Mouse (Mus musculus): ENCODE data around the gene Lrrc7. TPM values are rescaled to one million over a fixed set of nuclear protein-coding genes. Genes with fewer than 3 reads are reported as not detected.

The Lrrc7 gene
- polyA plus RNA-seq, 1 experiment from 2014 or later: 0.05 TPM

DNA sequence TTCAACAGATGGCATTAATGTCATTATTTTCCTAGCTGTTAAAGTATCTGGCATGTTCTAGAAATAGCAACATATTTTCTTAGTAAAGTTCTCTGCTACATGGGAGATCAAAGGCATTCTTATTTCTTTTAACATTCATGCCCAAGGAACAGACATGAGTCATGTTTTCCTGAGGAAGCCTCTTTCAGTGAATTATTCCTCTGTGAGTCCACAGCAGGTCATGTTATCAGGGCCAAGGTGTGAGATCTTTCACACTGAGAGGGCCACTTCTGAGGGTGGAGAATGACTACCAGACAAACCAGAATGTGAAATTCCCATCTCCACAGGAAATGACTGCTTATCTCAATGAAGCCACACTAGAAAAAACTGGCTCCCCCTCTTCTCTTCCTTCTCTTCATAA, 309.4 kb downstream of the Lrrc7 start:
- no peak overlapping the region for H3K4me2 ChIP-seq
- no peak overlapping the region for H3K27ac ChIP-seq (replicated peaks)
- H3K4me1 ChIP-seq (replicated peaks): no peaks in the 10 kb centered on the region
- no peaks in the 10 kb centered on the region for H3K9me3 ChIP-seq (replicated peaks)
- no peak for ATAC-seq (ENCODE audit: insufficient read depth)
- no peaks in the 10 kb centered on the region for H3K36me3 ChIP-seq (replicated peaks)
- H3K4me3 ChIP-seq (replicated peaks): no peak overlapping the region
- no peak overlapping the region for H3K9ac ChIP-seq
- H3K27me3 ChIP-seq: no peaks in the 10 kb centered on the region

DNA sequence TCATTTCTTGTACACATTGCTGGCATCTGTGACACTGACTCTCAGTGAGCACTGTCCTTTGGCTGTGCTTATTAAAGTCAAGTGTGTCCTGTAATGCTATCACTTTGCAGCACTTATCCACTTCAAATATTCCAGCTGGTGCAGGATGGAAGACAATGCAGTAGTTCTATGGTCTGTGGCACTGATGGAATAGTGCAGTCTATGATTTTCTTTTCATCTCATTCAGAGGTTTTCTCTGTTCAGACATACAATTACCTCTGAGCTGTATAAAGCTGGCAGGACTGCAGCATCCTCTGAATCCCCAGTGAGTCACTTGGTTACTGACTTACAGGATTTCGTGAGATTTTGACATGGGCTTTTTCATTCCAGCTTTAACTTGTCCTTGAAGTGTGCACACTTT, 314.3 kb downstream of the Lrrc7 start:
- Histone ChIP-seq H3K4me2 (no peak overlapping the region), H3K9ac (no peak overlapping the region), H3K9me3 (replicated peaks) (no peaks in the 10 kb centered on the region), H3K36me3 (replicated peaks) (no peaks in the 10 kb centered on the region), H3K4me3 (replicated peaks) (no peak overlapping the region), H3K27ac (replicated peaks) (no peak overlapping the region), H3K4me1 (replicated peaks) (no peaks in the 10 kb centered on the region), H3K27me3 (no peaks in the 10 kb centered on the region)
- ATAC-seq (ENCODE audit: insufficient read depth): no peak
- WGBS (ENCODE audit: insufficient replicate concordance): 46% methylated on average over 1 of the region's 1 CpGs

- no peak overlapping the region for H3K4me2 ChIP-seq
- H3K27ac ChIP-seq (replicated peaks): no peak overlapping the region
- no peaks in the 10 kb centered on the region for H3K27me3 ChIP-seq
- no peaks in the 10 kb centered on the region for H3K4me1 ChIP-seq (replicated peaks)
- no peaks in the 10 kb centered on the region for H3K9me3 ChIP-seq (replicated peaks)
- no peak overlapping the region for H3K9ac ChIP-seq
- H3K36me3 ChIP-seq (replicated peaks): no peaks in the 10 kb centered on the region
- H3K4me3 ChIP-seq (replicated peaks): no peak overlapping the region
- 56% methylated on average over 2 of the region's 2 CpGs for whole genome bisulfite sequencing (ENCODE audit: insufficient replicate concordance)
- no peak for ATAC-seq (ENCODE audit: insufficient read depth)
These were observed 351.4 kb downstream of the Lrrc7 start for GRCm38 (mm10) chr3:158210657-158211056.

DNA sequence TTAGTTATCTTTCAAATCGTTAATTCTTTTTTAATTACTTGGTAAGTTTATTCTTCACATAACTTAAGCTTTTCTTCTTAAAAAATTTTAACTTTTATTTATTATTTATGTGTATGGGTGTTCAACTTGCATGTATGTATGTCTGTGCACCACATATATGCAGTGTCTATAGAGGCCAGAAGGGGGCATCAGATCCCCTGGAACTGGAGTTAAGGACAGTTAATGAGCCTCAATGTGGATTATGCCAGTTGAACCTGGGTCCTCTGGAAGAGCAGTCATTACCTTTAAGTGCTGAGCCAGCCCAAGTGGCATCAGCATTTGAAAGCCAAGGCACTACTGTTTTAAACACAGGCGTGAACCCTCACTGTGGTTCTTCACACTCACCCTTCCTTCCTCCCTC, 352.0 kb downstream of the Lrrc7 start:
- WGBS (ENCODE audit: insufficient replicate concordance): 7% methylated on average over 2 of the region's 2 CpGs
- no peak overlapping the region for H3K4me2 ChIP-seq
- no peak for ATAC-seq (ENCODE audit: insufficient read depth)

GRCm38 (mm10) chr3:158207840-158208239, 354.2 kb downstream of the Lrrc7 start:
- Histone ChIP-seq H3K9ac (no peak overlapping the region), H3K27me3 (no peaks in the 10 kb centered on the region), H3K27ac (replicated peaks) (no peak overlapping the region), H3K4me2 (no peak overlapping the region), H3K4me1 (replicated peaks) (no peaks in the 10 kb centered on the region), H3K4me3 (replicated peaks) (no peak overlapping the region), H3K36me3 (replicated peaks) (no peaks in the 10 kb centered on the region), H3K9me3 (replicated peaks) (no peaks in the 10 kb centered on the region)
- no peak for ATAC-seq (ENCODE audit: insufficient read depth)
- WGBS (ENCODE audit: insufficient replicate concordance): 50% methylated on average over 2 of the region's 2 CpGs

More for the DNA sequence above, 352.0 kb downstream of the Lrrc7 start:
- Histone ChIP-seq H3K9me3 (replicated peaks) (no peaks in the 10 kb centered on the region), H3K4me1 (replicated peaks) (no peaks in the 10 kb centered on the region), H3K36me3 (replicated peaks) (no peaks in the 10 kb centered on the region), H3K9ac (no peak overlapping the region), H3K27me3 (no peaks in the 10 kb centered on the region), H3K4me3 (replicated peaks) (no peak overlapping the region), H3K27ac (replicated peaks) (no peak overlapping the region)

DNA sequence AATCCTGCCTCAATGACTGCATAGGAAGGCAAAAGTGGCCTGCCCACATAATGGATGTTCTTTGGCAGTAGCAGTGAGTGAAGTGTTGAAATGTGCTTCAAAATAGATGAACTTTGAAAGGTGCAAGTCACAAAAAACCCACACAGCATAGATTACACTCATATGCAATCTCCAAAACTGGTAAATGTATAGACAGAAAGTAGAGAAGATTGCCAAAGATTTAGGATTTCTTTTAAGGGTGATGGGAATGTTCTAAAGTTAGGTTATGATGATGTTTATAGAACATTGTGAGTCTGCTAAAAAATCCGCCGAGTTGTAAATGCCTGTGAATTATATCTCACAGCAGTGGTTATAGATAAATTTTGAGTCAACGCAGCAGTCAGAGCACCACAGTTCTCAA, 359.2 kb downstream of the Lrrc7 start:
- H3K27ac ChIP-seq (replicated peaks): no peak overlapping the region
- no peak for ATAC-seq (ENCODE audit: insufficient read depth)
- H3K27me3 ChIP-seq: no peaks in the 10 kb centered on the region
- H3K4me1 ChIP-seq (replicated peaks): no peaks in the 10 kb centered on the region
- no peak overlapping the region for H3K9ac ChIP-seq
- no peaks in the 10 kb centered on the region for H3K9me3 ChIP-seq (replicated peaks)
- H3K4me3 ChIP-seq (replicated peaks): no peak overlapping the region
- 65% methylated on average over 3 of the region's 3 CpGs for WGBS (ENCODE audit: insufficient replicate concordance)
- H3K4me2 ChIP-seq: no peak overlapping the region
- H3K36me3 ChIP-seq (replicated peaks): no peaks in the 10 kb centered on the region

GRCm38 (mm10) chr3:158195426-158195825, 366.6 kb downstream of the Lrrc7 start:
- Histone ChIP-seq H3K4me3 (replicated peaks) (no peak overlapping the region), H3K9me3 (replicated peaks) (no peaks in the 10 kb centered on the region), H3K4me2 (no peak overlapping the region), H3K27me3 (no peaks in the 10 kb centered on the region), H3K36me3 (replicated peaks) (no peaks in the 10 kb centered on the region), H3K27ac (replicated peaks) (no peak overlapping the region), H3K4me1 (replicated peaks) (no peaks in the 10 kb centered on the region), H3K9ac (no peak overlapping the region)
- ATAC-seq (ENCODE audit: insufficient read depth): no peak

- Histone ChIP-seq H3K4me3 (replicated peaks) (no peak overlapping the region), H3K9ac (no peak overlapping the region), H3K4me1 (replicated peaks) (no peaks in the 10 kb centered on the region), H3K4me2 (no peak overlapping the region), H3K27me3 (no peaks in the 10 kb centered on the region), H3K9me3 (replicated peaks) (no peaks in the 10 kb centered on the region), H3K27ac (replicated peaks) (no peak overlapping the region), H3K36me3 (replicated peaks) (no peaks in the 10 kb centered on the region)
- no peak for ATAC-seq (ENCODE audit: insufficient read depth)
- WGBS (ENCODE audit: insufficient replicate concordance): 41% methylated on average over 1 of the region's 1 CpGs
These were observed 368.8 kb downstream of the Lrrc7 start for GRCm38 (mm10) chr3:158193229-158193628.

GRCm38 (mm10) chr3:158174880-158175735, 386.9 kb downstream of the Lrrc7 start:
- Histone ChIP-seq H3K9ac (no peak overlapping the region), H3K4me2 (no peak overlapping the region), H3K4me1 (replicated peaks) (no peaks in the 10 kb centered on the region), H3K9me3 (replicated peaks) (no peaks in the 10 kb centered on the region), H3K27me3 (no peaks in the 10 kb centered on the region), H3K36me3 (replicated peaks) (no peaks in the 10 kb centered on the region), H3K27ac (replicated peaks) (no peak overlapping the region), H3K4me3 (replicated peaks) (no peak overlapping the region)
- 49% methylated on average over 10 of the region's 10 CpGs for WGBS (ENCODE audit: insufficient replicate concordance)
- no peak for ATAC-seq (ENCODE audit: insufficient read depth)

DNA sequence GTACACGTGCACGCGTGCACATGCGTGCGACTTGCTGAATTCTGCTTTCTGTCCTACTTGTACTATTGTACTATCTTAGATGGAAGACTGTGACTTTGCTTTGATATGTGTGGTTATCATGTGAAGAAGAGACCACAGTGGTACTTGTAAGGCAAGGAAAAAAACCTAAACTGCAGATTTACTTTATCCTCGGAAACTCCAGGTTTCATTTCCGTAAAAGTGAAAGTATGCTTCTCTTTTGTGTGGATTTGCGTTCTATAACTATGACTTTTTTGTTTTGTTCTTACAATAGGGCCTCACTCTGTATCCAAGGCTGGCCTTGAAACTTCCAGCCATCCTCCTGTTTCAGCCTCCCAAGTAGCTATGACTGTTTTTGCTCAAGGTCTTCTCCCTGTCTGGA, 392.8 kb downstream of the Lrrc7 start:
- no peaks in the 10 kb centered on the region for H3K27me3 ChIP-seq
- H3K9me3 ChIP-seq (replicated peaks): no peaks in the 10 kb centered on the region
- H3K4me2 ChIP-seq: no peak overlapping the region
- H3K4me3 ChIP-seq (replicated peaks): no peak overlapping the region
- WGBS (ENCODE audit: insufficient replicate concordance): 82% methylated on average over 8 of the region's 8 CpGs
- no peaks in the 10 kb centered on the region for H3K4me1 ChIP-seq (replicated peaks)
- no peak overlapping the region for H3K27ac ChIP-seq (replicated peaks)
- no peaks in the 10 kb centered on the region for H3K36me3 ChIP-seq (replicated peaks)
- ATAC-seq (ENCODE audit: insufficient read depth): no peak
- no peak overlapping the region for H3K9ac ChIP-seq

DNA sequence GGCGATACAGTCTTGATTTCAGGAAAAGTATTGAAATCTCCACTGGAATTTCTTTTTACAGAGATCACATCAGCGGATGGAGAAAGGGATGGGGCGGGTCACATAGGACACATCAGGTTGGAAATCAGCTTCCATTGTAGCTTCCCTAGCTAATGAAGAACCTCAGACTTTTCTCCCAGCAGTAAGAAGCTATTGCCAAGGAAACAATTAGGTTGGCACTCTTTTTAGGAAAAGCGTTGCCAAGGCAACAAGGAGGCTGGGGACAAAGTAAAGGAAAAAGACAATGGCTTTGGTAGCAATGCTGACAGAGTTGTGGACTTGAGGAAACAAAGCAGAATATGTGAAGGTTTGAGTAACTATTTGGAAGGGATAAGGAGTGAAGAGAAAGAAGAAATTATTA, 393.6 kb downstream of the Lrrc7 start:
- no peak overlapping the region for H3K4me3 ChIP-seq (replicated peaks)
- no peaks in the 10 kb centered on the region for H3K4me1 ChIP-seq (replicated peaks)
- no peak for ATAC-seq (ENCODE audit: insufficient read depth)
- no peaks in the 10 kb centered on the region for H3K9me3 ChIP-seq (replicated peaks)
- H3K27ac ChIP-seq (replicated peaks): no peak overlapping the region
- H3K36me3 ChIP-seq (replicated peaks): no peaks in the 10 kb centered on the region
- 68% methylated on average over 4 of the region's 4 CpGs for whole genome bisulfite sequencing (ENCODE audit: insufficient replicate concordance)
- H3K27me3 ChIP-seq: no peaks in the 10 kb centered on the region
- no peak overlapping the region for H3K9ac ChIP-seq
- no peak overlapping the region for H3K4me2 ChIP-seq

DNA sequence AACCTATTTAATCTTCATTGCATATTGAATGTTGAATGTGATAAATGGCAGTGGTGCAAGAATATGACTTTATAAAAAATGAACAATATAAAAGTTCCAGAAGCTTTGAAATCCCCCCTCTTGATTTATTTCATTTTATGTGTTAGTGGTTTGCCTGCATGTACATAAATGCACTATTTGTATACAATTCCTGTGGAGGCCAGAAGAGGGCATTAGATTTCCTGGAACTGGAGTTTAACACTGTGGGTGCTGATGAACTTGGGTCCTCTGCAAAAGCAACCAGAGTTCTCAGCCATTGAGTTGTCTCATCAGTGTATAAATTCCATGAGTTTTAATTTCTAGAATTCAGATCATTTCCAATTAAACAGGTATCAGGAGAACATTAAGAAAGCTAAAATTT, 397.0 kb downstream of the Lrrc7 start:
- Histone ChIP-seq H3K4me3 (replicated peaks) (no peak overlapping the region), H3K27me3 (no peaks in the 10 kb centered on the region), H3K4me2 (no peak overlapping the region), H3K27ac (replicated peaks) (no peak overlapping the region), H3K9ac (no peak overlapping the region), H3K36me3 (replicated peaks) (no peaks in the 10 kb centered on the region), H3K4me1 (replicated peaks) (no peaks in the 10 kb centered on the region), H3K9me3 (replicated peaks) (no peaks in the 10 kb centered on the region)
- ATAC-seq (ENCODE audit: insufficient read depth): no peak
